Mouse (Mus musculus): ENCODE data around the gene Tnpo1.

Tnpo1 gene

DNA sequence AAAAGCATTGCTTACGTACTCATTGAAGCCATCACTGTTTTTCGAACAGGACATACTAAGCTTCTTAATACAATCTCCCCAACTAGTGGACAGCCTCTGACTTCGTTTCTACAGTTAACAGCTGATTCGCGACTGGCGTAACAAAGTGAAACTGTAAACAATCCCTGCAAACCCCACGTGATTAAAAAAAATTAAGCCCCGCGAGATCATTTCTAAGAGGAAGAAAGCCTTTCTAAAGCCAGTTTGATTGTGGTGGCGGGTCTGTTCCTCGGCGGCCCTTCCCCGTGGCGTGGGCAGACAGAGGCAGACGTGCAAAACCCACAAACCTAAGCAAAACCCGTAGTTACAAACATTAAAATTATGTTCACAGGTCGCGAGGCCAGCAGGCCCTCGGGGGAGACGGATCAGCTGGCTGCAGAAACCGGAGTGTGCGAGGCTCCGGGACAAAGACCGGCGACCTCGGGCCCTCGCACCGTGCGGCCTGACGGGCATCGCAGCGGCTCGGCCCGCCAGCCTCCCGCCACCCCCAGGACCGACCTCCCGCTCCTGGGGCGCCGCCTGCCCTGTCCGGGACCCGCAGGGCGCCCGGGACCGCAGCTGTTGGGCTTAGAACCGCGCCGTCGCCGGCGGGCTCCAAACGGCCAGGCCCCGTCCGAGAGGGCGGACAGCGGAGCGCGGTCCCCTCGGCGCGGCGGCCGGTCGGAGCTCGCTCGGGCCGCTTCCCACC is 535 bp downstream of the Tnpo1 start:
- DNase-seq (ENCODE audit: low read depth in 2 of 2, low spot score in 2 of 2) = peak; percentile 59 to 74

DNA sequence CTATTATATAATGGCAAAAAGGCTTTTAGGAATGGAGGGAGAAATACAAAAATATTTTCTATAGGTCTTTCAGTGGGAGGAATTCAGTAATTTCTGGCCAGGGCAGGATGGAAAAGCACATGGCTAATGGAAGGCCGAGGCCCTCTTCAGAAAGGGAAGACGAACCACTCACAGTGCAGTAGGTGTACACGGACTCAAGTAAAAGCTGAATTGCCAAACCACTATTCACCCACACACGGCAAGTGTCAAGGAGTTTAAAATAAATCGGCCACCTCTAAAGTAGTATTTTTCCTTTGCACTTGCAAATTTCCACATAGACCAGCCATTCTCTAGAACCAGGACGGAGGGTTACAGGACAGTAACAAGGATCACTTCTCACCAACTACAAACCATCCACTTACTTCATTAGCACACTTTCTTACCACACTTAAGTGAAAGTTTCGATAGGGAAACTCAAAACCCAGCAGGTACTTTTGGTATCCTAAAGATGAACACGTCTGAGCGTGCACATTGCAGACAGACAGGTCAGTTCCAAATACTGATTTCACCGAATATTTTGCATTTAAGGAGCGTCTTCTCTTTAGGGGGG is 1.2 kb downstream of the Tnpo1 start:
- DNase-seq (ENCODE audit: low read depth in 2 of 2, low spot score in 2 of 2) = no peak

DNA sequence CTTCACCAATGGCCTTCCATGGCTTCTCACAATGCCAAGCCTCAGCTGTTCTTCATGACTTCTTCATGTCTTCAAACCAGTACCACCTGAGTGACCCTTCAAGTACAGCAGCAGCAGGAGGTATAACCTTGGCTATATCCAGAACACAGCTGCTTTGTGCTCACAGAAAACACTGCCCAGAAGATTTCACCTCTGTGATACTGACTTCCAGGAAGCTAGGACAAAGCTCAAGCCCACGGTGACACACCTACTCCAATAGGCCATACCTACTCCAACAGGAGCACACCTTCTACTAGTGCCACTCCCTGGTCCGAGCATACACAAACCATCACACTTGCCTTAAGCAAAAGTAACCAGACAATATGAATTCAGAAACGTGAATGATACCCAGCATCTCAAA is 3.4 kb downstream of the Tnpo1 start:
- no peak for DNase-seq (ENCODE audit: low read depth in 2 of 2, low spot score in 2 of 2)

DNA sequence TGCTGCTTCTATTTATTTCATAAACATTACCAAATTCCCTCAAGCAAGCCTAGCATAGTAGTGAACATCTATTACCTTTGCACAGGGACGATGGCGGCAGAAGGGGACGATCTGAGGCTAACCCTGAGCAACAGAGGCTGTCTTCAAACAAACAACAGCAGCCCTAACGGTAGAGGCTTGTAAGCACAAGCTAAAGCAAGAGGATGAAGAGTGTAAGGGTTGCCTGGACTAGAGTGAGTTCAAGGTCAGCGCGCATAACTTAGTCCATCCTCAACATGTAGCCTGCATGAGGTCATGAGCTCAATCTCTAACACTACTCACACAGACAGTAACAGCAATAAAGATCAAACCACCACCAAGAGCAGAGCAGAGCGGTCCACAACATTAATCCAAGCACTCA is 4.9 kb downstream of the Tnpo1 start:
- DNase-seq (ENCODE audit: low read depth in 2 of 2, low spot score in 2 of 2) = no peak

DNA sequence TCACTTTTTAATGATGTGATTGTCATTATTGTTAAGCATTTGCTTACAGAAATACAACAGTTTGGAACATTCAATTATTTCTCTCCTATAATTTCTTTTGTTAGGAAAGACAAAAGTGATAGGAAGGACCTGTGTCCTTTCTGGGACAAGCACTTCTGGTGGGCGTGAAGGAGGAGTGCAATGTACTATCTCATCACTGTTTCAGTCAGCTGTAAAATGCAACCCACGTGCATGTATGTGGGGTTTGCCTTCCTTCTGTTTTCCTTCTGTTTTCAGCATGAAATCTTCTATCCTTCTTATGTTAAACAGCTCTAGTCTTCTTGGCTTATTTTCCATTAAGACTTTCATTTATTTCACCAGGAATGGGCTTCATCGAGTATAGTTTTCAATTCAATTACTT is 5.9 kb downstream of the Tnpo1 start:
- no peak for DNase-seq (ENCODE audit: low read depth in 2 of 2, low spot score in 2 of 2)

DNA sequence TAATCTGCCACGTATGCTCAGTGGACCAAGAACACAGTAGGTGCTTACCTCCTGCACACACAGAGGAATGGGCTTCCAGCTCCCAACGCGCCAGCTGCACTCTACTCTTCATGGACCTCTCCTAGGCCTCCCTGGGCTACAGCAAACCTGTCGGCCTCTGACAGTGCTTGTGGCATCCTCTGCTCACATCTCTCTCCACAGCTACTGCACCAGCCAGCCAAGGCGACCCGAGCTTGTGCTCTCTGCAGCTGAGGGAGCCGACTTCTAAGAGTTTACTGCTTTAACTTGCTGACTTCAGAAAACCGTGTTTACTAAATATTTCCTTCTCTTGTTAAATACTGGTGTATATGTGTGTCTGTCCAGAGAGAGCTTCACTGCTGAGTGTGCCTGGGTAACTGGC is 6.5 kb downstream of the Tnpo1 start:
- DNase-seq (ENCODE audit: low read depth in 2 of 2, low spot score in 2 of 2) = no peak

DNA sequence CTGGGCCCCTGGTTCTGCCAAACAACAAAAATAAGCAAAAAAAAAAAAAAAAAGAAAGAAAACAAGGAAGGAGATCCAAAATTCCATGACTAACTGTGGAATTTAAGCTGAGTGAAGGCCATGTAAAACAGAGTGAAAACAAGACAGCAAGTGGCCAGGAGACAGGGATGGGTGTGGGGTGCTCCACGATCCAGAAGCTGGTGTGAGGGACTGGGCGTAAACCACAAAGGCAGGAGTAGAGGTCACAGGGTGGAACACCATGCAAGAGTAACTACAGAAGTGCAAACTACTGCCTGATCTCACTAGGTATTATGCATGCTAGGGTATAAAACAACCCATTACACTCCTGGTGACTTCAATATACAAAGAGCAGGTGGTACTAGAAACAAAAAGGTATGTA is 8.3 kb downstream of the Tnpo1 start:
- no peak for DNase-seq (ENCODE audit: low read depth in 2 of 2, low spot score in 2 of 2)

DNA sequence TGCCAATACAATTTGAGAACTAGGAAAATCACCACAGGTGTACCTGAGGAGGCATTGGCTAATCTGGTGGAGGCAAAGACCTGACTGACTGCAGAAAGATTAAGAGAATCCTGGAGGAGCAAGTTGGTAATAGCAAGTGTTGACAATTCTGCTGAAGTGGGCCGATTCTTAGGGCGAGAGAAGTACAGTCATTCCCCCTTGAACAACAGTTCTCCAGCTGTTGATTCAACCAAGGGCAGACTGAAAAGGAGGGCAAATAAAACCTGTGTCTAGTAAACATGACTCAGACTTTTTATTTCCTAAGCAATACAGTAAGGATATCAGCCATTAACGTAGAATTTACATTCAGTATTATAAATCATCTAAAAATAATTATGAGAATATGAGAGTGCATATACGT is 10.6 kb downstream of the Tnpo1 start:
- no peak for DNase-seq (ENCODE audit: low read depth in 2 of 2, low spot score in 2 of 2)

DNA sequence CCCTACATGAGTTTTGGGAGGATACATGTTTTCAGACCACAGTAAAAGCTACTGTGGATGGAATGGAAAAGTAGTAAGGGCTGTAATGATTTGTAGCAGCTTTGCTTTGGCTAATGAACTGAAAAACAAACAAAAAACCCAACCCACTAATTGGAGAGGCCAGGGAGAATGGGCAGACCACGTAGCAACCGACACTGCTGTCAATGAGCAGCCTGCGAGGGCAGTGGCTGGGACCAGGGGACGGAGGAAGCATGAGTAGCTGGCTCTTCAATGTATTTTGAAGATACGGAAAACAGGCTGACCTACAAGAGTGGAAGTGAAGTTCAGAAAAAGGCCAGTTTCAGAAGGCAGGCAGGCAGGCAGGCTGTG is 11.4 kb downstream of the Tnpo1 start:
- DNase-seq (ENCODE audit: low read depth in 2 of 2, low spot score in 2 of 2) = no peak

DNA sequence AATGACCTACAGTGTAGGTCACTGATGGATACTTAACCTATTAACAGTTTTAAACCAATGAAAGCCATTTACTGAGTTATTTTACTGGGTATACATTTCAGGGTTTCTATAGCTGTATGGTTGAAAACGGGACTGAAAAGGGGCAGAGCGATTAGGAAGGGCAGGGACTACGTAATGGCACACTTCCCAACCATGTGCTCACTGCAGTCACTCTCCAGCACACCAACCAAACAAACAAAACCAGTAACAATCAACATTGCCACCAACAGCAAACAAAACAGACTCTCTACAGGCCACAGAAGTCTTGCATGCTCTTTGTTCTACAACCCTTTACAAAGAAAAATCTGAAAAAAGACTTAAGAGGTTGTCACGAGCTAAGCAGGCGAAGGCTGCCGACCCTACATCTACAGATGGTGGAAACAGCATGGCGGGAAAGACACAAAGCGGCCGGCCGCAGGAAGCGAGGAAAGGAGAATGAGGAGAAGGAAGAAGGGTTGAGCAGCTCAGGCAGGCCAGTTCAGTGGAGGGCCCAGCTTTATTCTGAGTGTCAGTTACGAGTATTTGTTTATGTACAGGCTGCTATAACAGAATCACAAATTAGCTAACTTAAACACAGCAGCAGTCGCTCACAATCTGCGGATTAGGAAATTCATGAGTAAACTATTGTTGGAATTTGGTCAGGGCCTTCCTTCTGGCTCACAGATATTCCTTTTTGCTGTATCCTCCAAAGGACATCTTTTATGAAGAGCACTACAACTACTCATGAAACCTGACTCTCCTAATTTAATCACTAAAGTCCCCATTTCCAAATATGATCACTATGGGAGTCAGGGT is 12.0 kb downstream of the Tnpo1 start:
- no peak for DNase-seq (ENCODE audit: low read depth in 2 of 2, low spot score in 2 of 2)

DNA sequence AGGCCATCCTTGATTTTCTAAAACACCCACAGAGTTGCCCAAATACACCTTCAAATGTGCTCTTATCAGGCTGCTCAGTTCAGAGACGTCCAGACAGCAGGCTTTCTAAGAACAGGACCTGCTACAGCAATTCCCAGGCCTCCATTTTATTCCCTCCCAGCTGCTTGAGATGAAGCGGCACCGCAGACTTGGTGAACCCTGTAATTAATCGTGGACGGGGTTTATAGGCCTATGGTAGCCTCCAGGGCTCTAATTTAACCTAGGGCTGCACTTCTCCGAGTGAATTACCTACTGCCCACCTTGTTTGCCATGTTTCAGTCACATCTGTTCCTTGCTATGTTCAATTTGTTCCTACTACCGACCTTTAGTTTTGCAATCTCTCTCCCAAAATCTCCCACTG is 13.0 kb downstream of the Tnpo1 start:
- no peak for DNase-seq (ENCODE audit: low read depth in 2 of 2, low spot score in 2 of 2)

DNA sequence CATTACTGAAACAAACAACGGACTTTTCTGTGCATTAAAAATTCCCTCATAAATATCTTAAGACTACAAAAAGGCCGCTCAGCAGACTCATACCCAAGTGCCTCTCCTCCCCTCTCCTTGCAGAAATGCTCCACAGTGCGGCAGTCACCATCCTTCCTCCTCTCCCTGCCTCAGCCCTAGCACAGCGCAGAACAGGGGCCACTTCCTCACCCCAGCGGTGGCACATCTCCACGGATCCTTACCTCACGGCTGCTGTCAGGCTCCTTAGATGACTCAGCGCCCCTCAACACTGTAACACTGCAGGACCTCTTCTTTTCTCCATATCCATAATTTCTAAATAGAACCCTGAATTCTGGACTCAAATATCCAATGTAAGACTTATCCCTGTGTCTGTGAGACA is 13.6 kb downstream of the Tnpo1 start:
- DNase-seq (ENCODE audit: low read depth in 2 of 2, low spot score in 2 of 2) = no peak

DNA sequence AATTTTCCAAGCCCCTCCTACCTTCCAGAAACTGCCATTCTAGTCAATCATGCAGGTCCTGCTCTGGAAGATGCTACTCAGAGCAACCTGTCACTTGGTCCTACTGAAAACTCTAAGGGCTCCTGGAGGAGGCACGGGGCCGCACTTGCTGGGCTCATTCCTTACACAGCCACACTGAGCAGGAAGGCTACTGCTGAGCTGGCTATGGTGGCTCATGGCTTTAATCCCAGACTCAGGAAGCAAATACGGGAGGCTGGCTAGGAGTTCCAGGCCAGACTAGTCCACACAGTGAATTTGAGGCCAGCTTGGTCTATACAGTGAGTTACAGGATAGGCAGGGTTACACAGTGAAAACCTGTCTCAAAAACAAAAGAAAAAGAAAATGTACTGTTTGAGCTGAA is 15.4 kb downstream of the Tnpo1 start:
- no peak for DNase-seq (ENCODE audit: low read depth in 2 of 2, low spot score in 2 of 2)

DNA sequence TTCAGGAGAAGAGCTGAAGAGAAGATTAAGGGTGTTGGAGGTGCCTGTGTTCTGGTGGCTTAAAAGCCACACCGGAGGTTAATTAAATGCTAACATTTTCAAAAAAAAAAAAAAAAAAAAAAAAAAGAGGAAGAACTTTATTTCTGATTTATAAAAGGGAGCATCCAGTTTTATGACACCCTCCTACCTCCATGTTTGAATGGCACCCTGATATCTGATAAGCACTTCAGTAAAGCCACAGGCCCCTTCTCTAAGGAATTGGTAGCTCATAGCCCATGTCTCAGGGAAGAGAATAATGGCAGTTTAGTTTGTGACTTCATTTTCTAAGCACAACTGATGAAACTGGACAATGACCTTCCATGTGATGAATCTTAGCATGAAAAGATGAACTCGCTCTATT is 21.6 kb downstream of the Tnpo1 start:
- no peak for DNase-seq (ENCODE audit: low read depth in 2 of 2, low spot score in 2 of 2)

DNA sequence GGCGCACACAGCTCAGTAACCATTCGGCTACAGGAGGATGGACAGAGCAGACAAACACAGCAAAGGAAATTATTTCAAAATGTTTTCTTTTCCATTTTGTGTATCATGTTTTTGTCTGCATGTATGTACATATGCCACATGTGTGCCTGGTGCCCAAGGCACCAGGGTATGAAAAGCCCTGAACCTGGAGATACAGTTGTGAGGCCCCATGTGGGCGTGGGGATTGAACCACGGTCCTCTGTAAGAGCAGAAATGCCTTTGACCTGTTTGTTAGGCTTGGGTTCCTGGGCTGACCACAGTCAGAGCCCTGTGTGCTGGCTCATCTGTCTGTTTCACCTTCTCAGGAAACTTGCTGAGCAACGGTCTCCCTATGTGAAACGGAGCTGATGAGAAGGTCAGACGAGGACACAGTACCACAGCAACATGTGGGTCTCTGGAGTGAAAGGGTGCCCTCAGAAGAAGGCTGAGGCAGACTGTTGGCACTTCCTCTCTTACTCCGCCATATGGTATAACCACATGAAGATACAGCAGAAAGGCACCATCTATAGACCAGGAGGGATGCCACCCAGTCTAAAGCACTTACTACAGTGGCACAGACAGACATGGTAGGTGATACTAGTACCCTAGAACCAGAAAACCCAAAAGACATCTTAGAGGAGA is 23.7 kb downstream of the Tnpo1 start:
- peak in 1 of 2 experiments; percentile 21 for DNase-seq (ENCODE audit: low read depth in 2 of 2, low spot score in 2 of 2)

DNA sequence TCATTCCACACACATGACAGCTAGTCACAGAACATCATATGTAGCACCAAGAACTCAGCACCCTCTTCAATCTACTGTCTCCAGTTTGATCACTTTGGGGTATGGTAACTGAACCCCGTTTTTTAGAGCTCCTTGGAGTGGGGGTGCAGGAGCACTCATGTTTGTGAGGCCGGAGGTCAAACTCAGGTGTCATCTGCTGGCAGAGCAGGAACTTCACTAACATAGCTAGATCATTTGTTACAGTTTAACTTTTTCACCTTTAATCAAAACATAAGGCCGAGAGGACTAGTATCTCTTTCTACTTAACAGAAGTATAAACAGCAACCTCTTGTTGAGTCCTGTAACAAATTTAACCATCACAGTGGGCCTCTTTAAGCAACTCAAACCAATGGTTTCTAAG is 26.6 kb downstream of the Tnpo1 start:
- DNase-seq (ENCODE audit: low read depth in 2 of 2, low spot score in 2 of 2) = no peak

DNA sequence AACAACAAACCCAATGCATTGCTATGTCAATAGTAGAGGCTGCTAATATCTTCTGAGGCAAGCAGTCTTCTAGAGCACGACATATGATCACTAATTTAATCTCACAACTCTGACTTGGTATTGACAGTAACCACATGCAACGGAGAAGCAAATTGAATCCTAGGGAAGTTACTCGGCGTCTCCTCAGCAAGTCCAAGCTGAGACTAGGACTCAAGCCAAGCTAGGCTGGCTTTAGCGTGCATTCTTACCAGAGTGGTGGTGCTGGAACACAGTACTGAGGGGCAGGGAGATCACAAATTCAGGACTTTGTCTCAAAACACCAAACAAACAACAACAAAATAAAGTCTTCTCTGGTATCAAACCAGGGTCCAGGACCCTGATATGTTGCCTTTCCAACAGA is 28.6 kb downstream of the Tnpo1 start:
- DNase-seq (ENCODE audit: low read depth in 2 of 2, low spot score in 2 of 2) = no peak

DNA sequence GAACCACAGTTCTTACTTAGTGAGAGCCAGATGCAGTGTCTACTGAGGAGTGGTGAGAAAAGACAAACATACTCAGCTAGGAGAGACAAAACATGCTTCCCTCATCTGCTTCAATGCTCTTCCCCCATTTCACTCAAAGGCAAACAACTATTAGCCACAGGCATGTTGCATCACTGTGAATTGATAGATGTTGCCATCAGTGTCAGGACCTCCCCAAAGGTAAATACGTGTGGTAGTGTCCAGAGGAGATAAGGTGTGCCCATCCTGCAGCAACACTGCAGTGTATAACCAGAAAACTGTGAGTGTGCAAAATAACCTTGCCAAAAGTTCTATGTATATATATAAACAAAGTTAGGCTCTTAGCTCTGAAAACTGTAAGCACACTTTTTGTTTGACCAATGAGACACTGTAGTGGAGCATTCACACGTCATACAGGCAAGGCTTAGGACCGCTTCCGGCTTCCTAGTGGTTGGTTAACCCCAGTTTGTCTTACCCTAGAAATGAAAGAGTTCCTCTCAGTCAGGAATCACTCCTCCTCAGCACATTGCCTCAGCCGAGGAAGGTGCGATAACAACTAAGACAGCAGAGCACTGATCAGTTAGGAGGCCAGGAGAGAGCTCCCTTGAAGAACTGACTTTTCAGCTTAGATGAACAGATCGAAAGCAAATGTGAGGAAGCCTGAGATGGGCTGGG is 29.6 kb downstream of the Tnpo1 start:
- peak; percentile 25 to 49 for DNase-seq (ENCODE audit: low read depth in 2 of 2, low spot score in 2 of 2)

DNA sequence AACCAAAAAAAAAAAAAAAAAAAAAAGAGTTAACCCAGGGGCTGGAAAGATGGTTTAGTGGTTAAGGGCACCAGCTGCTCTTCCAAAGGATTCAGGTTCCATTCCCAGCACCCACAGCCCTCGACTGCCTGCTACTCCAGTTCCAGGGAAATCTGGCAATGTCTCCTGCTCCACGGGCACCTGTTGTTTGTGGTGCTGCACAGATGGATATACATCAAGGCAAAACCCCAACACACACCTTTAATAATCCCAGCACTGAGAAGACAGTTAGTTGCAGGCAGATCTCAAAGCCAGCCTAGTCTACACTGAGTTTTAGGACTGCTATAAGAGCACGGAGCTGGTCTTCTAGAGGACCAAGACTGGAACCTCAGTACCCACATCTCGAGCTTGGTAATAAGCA is 30.2 kb downstream of the Tnpo1 start:
- no peak for DNase-seq (ENCODE audit: low read depth in 2 of 2, low spot score in 2 of 2)

DNA sequence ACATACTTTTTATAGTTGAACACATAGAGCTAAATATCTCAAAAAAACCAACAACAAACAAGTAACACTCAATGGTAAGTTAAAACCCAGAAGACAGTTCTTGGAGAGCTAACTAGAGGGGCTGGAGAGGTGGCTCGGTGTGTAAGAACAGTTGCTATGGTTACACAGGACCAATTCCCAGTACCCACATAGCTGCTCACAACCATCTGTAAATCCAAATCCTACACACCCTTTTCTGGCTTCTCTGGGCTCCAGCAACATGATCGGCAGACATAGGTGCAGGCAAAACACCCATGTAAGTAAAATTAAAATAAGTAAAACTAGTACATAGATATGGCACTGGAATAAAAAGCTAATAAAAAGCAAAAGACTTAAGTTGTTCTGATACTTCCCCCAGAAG is 31.3 kb downstream of the Tnpo1 start:
- DNase-seq (ENCODE audit: low read depth in 2 of 2, low spot score in 2 of 2) = no peak

DNA sequence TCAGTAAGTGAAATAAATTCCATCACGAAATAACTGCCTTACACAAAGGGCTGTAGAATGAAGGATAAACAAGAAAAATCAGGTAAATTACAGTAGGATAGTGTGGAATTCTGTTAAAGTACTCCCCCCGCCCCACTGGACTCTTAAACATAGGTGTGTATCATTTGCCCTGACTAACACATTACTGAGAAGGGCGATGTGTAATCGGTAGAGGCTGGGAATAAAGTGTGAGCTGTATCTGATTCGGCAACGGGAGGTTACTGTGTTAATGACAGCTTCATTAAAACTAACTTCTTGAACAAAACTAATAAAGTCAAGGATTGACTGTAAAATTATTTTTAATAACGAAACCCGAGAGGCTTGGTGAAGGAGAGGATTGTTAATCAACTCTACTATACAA is 34.7 kb downstream of the Tnpo1 start:
- no peak for DNase-seq (ENCODE audit: low read depth in 2 of 2, low spot score in 2 of 2)

Data from CD8-positive naive resting alpha-beta T cell, adult 2 months (primary cell).